Mouse (Mus musculus) Muller cell, postnatal 12 days (primary cell): Measurements from ENCODE around the gene Gm10638.

Experiments used
- DNase-seq: peaks from one replicate; pipeline ENCODE4 v3.0.0-alpha.2; 2015; ENCODE audit errors: inconsistent ontology term

Gm10638 gene

DNA sequence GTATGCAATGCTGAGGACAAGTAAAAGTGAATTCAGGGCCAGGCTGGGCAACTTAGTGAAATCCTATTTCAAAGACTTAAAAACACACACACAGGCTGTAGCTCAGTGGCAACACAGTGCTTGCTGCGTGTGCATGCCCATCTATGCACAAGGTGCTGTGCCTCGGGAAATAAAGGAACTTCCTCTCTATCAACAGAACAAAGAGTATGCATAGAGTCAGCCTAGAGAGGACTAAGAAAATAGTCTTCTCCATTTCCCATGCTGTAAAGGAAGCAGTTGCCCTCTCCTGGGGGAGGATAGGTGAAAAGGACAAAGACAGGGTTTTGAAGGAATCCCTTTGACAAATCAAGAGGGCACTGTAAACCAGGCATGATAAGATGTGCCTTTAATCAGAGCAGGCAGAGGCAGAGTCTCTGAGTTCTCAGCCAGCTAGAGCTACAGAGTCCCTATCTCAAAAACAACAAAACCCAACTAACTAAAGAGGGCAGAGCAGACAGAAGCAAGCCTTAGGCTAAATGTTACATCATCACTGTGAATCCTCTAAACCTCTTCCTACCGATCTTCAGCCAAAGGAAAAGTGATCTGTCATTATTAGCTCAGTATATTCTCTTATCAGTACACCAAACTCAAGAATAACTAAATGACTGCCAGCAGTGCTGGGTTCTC lies 9.9 kb upstream of the Gm10638 start:
- DNase-seq, result no peak

DNA sequence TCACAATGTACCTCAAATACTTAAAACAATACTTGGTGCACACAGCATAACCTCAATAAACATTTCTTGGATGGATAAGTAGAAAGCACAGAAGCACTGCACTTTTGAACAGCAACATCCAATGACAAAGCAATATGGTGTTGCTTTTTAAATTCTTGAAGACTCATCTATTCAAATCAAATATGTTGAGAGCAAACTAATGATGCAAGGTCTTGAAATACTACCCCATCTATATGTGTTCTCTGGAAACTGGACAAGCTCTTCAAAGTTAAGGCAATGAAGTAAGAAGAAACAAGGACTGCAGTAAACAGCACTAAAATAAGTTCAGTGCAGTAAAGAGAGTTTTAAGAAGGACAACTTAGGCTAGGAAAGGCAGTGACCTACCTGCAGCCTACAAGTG lies 4.6 kb upstream of the Gm10638 start:
- DNase-seq, result no peak

DNA sequence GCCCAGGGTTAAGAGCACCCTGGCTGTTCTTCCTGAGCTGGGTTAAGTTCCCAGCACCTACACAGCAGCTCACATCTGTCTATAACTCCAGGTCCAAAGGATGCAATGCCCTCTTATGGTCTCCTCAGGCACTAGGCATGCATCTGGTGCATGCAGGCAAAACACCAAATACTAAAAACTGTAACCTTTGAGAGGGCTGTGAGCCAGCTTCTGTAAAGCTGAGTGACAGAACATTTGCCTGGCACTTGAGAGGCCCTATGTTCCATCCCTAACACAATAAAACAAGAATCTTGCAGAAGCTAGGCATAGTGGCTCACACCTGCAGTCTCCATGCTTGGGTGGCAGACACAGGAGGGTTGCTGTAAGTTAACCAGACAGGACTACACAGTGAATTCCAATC lies 3.9 kb upstream of the Gm10638 start:
- no peak for DNase-seq

DNA sequence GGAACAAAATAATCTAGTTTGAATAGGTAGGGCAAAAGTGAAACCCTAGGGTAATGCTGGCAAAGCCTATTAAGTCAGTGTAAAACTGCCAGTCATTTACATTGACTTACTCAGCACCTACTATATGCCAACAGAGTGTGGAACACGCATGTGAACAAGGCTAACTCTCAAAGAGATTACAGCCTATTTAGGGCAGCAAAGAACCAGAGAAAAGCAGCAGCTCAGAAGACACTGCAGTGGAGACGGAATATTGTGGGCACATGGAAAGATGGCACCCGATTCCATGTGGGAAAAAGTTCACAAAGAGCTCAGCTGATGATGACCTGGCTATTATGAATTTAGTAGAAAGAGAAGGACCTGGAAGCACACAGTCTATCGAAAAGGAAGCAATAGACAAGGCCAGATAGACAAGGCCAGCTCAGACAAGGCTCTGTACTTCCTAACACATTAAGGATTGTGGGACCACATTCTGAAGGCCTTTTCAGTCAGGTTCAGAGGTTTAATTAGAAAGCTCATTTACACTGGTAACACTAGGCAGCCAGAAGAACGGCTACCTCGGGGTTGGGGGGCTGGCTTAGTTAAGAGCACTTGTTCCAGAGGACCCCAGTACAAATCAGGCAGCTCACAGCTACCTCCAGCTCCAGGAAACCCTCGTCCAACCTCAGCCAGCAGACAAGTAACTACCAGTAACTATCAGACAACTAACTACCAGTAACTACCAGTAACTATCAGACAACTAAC lies 2.7 kb upstream of the Gm10638 start:
- DNase-seq, result no peak

DNA sequence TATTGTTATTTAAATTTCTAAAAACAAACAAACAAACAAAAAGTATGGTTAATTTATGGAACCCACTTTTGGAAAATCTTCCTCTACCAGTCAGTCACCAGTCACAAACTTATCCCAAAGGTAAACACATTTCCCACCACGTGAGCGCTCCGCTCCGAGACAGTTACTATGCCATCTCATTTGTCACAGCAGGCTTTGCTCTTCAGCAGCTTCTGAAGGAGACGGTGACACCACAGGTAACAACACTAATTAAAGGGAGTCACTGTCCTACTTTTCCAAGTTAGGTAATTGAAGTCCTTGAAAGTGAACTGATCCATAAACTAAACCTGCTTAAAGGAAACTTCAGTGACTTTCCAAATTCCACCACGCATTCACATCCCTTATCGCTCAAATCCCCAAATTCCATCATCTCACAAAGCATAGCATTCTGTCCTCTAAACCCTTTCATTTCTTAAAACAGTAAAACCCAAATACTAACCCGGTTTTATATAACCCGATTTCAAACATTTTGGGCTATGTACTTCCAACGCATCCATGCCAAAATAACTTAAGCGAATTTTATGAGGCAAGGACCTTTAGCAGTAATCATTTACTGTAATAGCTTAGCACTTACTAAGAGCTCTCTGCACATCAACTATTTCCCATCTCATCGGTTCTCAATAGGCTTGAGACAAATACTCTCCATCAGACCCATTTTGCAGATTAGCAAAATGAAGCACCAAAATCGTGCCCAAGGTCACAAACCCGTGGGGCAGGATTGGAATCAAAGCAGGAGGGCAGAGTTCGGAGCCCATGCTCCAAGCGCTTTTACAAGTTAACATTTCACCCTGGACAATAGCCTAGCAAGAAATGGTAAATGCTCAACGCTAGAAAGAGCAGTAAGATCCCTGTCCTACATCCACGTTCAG lies 932 bp upstream of the Gm10638 start:
- no peak for DNase-seq

DNA sequence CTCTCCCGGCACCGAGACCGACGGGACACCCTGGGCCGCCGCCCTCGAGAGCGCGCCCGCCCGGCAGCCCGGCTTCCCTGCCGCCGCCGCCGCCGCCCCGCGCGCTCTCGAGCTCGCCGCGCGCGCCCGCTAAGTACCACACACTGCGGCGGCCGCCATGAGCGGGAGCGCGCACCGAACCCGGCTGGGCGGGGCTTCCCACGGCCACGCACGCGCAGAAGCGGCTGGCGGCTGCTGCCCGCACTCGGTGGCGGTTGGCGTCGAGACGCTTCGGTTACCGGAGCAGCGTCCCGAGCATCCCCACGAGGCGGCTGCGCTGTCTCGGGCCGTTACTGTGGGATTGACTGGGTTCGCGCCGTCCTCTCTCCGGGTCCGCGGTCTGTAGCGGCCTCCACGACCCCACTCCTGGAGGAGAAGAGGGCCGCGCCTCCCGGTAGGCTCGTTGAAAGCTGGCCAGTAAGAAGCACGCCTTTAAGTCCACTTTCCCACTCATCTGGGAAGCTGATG lies 489 bp downstream of the Gm10638 start:
- peak; percentile 94 for DNase-seq

DNA sequence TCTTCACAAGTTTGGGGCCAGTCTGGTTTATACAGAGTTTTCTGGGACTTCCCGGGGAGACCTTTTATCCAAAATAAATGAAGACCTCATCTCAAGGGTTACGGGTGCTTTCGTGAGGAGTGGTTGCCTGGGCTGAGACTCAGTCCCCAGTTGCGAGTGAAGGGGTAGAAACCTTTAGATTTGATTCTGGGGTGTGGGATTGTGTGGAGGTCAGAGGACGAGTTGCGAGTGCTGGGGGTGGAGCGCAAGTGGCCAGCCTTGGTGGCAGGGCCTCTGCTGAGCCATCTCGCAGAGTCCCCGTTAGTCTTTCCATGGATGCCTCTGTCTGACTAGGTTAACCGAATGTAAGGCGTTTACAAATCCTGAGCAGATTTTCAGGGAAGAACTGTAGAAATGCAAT lies 1.0 kb downstream of the Gm10638 start:
- no peak for DNase-seq

DNA sequence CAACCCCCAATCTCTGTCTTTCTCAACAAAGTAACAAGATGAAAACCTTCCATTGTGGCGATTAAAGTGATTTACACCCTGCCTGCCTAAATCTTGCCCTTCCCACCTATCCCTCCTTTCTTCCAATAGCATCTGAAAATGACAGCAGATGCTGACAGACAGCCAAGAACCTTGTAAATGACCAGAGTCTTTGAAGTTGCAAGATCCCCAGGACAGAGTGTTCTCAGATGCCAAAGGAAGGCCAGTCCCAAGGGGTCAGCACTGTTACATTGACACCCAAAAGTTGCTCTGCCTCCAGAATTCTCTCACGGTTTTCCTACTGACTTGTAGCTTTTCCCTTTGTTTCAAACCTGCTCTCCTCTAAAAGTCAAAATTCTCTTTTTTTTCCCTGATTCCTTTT lies 4.3 kb downstream of the Gm10638 start:
- DNase-seq, result no peak

DNA sequence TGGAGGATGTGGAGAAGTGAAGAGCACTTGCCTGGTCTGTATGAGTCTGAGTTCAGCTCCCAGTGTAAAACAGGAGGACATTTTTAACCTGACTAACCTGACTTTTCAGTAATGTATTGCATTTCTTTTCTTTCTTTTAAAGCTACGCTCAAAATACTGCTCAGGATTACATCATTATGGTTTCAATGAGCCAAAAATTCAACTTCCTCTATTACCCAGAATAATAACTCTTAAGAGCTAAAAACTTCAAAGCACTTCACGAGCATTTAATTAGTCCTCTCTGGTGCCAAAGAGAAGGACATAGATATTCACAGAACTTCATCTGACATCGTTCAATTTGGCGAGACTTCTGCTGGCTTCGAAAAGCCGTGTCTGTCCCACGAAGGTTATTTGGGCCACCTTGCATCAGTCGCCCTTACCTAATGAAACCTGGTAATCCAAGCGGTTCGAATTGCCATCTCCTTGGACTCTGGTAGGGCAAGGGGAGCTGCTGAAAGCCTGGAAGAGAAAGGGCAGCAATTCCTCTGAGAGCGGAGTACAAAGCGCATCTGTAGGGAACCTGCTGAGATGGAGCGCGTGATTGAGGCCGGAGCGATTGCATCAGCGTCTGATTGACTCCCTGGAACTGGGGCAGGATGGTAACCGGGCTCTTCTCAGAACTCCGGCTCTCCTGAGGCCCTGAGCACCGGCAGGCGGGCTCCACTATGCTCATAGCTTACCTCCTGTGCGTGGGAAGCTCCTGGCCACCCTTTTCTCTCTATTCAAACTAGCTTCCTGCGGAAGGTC lies 11.6 kb downstream of the Gm10638 start:
- DNase-seq, result peak; percentile 59

DNA sequence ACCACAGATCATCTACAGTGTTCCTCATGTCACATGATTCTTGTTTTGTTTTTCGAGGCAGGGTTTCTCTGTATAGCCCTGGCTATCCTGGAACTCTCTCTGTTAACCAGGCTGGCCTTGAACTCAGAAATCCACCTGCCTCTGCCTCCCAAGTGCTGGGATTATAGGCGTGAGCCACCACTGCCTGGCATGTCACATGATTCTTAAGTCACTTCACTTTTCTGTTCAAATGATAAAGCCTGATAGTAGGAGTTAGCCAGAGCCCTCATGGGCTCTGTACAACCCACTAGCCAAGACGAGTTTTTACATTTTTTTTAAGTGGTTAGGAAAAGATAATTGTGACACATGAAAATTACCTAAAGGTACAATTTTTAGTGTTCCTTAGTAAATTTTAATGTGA lies 13.2 kb downstream of the Gm10638 start:
- no peak for DNase-seq

DNA sequence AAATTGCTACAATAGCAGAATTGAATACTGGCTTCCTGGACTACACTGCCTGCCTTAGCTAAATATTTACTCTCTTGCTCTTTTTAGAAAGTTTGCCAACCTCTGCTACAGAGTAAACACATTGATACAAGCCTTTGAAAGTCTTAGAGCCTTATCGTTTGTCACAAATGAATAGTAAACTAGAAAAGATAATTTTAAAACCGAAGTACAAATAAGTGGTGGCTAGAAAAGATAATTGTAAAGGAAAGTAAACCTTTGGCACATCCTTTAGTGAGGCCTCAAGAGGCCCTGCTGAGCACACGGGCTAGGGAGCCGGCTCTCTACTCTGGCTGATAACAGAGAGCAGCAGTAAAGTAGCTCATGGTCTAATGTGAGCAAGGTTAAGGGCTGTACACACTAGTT lies 13.6 kb downstream of the Gm10638 start:
- no peak for DNase-seq

DNA sequence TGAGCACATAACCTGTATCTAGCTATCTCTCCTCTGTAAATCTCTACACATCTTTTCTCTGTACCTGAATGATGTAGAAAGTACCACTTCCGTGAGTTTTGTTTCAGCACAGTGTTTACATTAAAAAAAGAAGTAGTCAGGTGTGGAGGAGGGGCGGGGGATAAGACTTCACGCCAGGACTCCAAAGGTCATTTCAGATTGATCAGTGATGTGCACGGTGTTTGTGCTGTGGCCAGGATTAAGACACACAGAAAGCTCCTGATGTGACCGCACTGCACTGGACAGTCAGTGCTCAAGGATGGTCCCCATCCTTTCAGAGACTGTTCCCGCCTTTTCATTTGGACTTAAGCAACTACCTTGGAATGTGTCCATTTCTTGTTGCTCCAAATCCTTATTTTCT lies 15.2 kb downstream of the Gm10638 start:
- DNase-seq, result no peak

DNA sequence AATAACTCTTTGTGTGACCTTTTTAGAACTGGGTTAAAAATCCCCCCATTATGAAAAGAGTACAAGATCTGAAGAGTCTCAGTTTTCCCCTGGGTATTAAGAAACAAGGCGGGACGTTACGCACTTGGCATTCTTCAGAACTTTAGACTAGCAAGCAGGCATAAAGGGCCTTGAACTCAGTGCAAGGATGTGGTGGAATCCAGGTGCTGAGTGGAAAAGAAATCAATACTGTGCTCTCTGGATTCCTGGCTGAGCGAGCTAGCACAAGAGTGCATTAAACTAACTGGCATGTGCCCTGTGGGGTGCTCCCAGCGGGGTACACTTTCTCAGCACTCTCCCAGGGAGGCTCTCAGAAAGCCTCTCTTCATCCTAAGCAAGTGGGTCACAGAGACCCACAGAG lies 17.3 kb downstream of the Gm10638 start:
- no peak for DNase-seq

DNA sequence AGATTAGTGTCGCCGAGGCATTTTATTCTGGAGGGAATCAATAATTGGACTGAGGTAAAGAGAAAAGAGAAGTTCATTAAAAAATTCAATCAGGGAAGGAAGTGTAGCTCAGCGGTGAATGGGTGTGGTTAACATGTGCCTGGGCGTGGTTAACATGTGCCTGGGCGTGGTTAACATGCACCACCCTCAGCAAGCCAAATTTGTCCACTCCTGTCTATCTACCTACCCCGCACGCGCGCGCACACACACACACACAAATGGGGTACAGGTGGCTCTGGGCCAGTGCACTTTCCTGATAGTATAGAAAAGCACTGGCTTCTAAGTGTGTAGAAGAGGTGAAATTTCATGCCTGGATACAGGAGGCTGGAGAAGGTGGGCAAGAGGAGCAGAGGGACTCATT lies 19.7 kb downstream of the Gm10638 start:
- DNase-seq, result no peak

DNA sequence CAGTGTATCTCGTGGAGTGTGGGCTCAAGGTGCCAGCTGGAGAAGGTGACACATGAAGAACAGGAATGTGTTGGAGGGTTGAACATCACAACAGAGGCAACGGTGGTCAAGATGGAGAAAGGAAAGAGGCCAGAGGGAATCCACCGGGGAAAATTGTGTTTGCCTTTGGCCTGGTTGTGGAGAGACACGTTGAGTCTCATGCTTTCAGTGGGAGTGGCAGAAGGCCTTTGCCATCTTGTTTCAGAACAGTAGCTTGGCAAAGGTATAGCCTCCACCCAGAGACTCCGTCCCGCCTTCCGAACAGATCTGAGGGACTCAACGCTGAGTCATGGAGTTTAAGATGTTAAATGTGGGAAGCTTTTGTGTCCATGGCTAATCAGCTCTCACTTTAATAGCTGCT lies 20.2 kb downstream of the Gm10638 start:
- no peak for DNase-seq

DNA sequence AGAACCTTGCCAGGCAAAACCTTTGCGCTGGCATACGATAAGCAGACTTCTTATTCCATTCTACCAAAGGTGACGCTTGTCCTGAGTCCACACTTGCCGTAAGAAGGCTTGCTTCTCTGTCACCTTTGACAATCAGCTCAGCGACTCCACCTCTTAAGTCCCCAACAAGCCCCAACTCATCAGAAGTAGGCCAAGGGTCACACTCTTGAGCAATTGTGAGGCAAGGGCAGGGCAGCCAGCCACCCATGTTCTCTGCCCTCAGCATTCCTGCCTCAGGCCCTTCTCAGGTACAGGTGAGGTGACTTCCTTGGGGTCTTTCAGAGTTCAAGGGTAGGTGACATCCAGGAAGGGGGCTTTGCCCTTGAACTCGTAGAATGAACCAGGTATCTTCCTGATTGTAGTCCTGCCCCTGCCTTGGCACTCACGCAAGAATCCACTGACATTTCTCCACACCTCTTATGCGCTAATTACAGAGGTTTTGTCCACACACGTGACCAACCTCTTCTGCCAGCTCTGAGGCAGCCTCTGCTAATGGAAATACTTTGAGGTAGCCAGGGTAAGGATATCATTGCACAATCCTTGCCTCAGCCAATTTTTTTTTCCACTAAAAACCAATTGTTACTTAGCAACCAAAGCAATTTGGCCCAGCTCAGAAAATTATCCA lies 21.2 kb downstream of the Gm10638 start:
- no peak for DNase-seq

DNA sequence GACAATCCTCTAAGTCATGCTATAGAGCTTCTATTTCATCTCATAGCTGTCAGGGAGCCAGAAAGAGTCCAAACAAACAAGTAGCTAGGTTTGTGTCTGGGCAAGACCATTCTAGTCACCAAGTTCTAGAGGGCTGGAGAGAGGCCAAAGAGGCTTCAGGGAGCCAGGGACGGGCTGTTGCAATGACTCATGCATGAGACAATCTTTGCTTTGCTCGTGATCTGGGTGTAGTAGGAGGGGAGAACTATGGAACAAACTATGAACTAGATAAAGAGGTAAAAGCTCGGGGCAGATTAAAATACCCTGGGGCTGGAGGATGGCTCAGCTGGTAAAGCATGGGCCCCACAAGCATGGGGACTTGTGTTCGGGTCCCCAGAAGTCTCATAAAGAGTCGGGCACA lies 23.0 kb downstream of the Gm10638 start:
- DNase-seq, result peak; percentile 85

DNA sequence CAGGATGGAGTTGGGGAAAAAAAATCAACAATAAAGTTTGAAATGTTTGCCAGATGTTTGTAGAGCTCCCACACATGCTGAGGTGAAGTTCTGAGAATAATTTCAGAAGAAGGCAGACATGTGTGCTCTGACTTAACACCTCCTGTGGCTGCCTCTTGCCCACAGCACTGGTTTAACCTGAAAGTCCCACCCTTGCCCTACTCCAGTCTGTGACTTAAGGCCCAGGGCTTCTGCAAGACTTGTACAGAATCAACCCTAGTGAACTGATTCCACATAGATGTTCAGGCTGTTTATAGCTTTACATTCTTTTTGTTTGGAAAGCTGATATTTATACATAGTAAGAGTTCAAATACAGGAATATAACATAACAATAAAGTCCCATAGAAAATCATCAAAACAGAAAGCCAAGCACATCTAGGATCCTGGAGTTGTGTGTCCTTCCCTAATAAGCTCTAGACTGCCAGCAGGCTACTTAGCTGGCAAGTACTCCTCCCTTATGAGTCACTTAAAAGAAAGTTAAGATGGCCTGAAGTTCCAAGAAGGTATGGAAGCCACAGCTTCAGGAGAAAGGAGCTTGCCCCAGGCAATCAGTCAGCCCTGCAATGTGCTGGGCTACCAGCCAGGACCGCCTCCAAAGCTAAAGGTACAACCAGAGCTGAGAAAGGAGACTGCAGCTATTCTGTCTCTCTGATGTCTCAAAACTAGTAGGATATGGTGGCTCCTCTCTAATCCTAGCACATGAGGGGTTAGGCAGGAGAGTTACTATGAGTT lies 24.6 kb downstream of the Gm10638 start:
- DNase-seq, result peak; percentile 36

DNA sequence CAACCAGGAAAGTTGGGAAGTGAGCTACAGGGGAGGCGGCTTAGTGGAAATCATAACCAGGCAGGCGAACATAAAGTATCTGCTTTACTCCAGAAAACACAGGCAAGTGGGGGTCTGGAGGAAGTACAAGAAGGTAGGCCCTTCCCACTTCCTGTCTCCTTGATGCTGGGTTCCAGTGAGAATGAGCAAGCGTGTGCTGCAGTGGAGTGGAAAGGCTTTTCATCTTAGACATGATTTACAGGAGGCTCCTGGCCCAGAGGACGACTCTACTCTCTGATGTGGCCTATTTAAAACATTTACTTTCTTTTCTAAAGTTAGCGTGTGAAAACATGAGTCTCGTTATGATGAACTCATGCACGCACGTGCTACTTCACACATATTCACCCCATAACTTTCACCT lies 33.7 kb downstream of the Gm10638 start:
- DNase-seq, result no peak

DNA sequence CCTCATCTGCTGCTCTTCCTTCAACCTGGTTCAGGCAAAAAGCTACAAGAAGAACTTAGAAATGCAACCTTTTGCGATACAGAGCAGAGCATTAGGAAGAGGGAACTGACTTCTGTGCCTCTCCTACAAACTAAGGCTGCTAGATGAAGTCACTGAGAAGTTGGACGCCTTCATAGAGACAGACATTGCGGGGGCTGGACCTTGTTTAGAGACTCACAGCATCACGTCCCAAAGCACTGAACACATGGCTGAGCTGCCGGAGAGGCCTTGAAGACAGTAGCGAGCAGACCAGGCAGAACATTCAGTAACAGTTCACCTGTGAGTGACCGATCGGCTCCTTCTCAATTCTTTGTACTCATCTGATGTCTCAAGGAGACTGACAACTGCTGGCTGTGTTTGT lies 35.6 kb downstream of the Gm10638 start:
- DNase-seq, result no peak
